ENCODE assay signal across 21 mouse cellular contexts in the genomic region with DNA sequence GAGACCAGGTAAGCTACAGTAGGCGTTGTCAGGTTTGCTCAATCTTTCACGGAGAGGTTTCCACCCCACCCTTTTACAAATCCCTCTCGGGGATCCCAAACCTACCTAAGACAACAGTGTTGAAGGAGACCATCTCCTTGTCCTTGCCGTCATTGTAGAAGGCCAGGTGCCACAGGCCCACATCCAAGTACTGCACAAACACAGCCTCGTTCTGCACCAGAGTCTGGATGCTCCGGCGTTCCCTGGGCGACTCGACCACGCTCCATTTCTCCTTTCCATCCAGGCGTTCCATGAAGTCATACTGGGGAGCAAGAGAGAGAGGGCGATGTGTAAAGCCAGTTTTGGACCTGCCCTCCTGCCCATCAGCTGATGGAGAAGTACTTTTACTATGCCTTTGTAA.
A peak's percentile ranks its signal among the peaks of the same experiment; 100 is the strongest.
DNase-seq lines count a peak whose midpoint lies in the region; ATAC-seq and TF ChIP-seq lines count a peak whose summit lies in the region.
"Had no signal": no experiment of that assay in that cellular context is flagged by ENCODE, and none has a peak within 500 bp of the region (broad histone marks: within the 10 kb centered on the region; RNA-seq: fewer than 3 reads in every experiment).

No protein-coding gene starts in this region.

- TF ChIP-seq CTCF in intestine, postnatal 0 days (IDR thresholded peaks at IDR 0.05; ENCODE audit: low read depth) = no peak

- H3K4me3 ChIP-seq in intestine, embryonic 14.5 days (ENCODE audit: low read depth, low read length) = no peak overlapping the region
- H3K4me3 ChIP-seq in intestine, postnatal 0 days (ENCODE audit: low read depth, low read length) = no peak overlapping the region
- no peak overlapping the region for H3K4me3 ChIP-seq in midbrain, embryonic 10.5 days
- H3K4me3 ChIP-seq in midbrain, embryonic 14.5 days (replicated peaks; ENCODE audit: low read depth, low read length) = no peak overlapping the region
- H3K4me3 ChIP-seq: embryonic facial prominence, embryonic 13.5 days; embryonic facial prominence, embryonic 15.5 days; erythroblast, embryonic 14.5 days; forebrain, embryonic 13.5 days had no signal

- 94% methylated on average over 12 of the region's 12 CpGs for WGBS in intestine, embryonic 14.5 days
- WGBS in intestine, postnatal 0 days = 89% methylated on average over 12 of the region's 12 CpGs
- WGBS in midbrain, embryonic 10.5 days = 94% methylated on average over 12 of the region's 12 CpGs
- WGBS in midbrain, embryonic 14.5 days = 95% methylated on average over 12 of the region's 12 CpGs

- H3K9me3 ChIP-seq in intestine, embryonic 14.5 days (ENCODE audit: control insufficient read depth, low read length) = no peaks in the 10 kb centered on the region
- no peaks in the 10 kb centered on the region for H3K9me3 ChIP-seq in intestine, postnatal 0 days (ENCODE audit: control insufficient read depth)
- H3K9me3 ChIP-seq in midbrain, embryonic 10.5 days (replicated peaks) = no peaks in the 10 kb centered on the region
- H3K9me3 ChIP-seq in midbrain, embryonic 14.5 days (ENCODE audit: control insufficient read depth, low read length) = no peaks in the 10 kb centered on the region
- H3K9me3 ChIP-seq: embryonic facial prominence, embryonic 13.5 days; embryonic facial prominence, embryonic 15.5 days; forebrain, embryonic 13.5 days had no signal

- no peaks in the 10 kb centered on the region for H3K36me3 ChIP-seq in intestine, embryonic 14.5 days (ENCODE audit: control insufficient read depth, insufficient read depth, low read length)
- no peaks in the 10 kb centered on the region for H3K36me3 ChIP-seq in intestine, postnatal 0 days (ENCODE audit: control insufficient read depth, insufficient read depth)
- H3K36me3 ChIP-seq in midbrain, embryonic 10.5 days = peaks cover 7% of the 10 kb centered on the region
- peaks cover 12% of the 10 kb centered on the region; the same call in 1 of the 2 replicates for H3K36me3 ChIP-seq in midbrain, embryonic 14.5 days (ENCODE audit: control insufficient read depth, insufficient read depth, low read length)
- H3K36me3 ChIP-seq: embryonic facial prominence, embryonic 13.5 days; embryonic facial prominence, embryonic 15.5 days had no signal

- no peak overlapping the region for H3K9ac ChIP-seq in intestine, embryonic 14.5 days (ENCODE audit: low read length)
- H3K9ac ChIP-seq in intestine, postnatal 0 days (ENCODE audit: low read depth, low read length) = no peak overlapping the region
- H3K9ac ChIP-seq in midbrain, embryonic 14.5 days (replicated peaks; ENCODE audit: low read length) = no peak overlapping the region
- H3K9ac ChIP-seq: embryonic facial prominence, embryonic 13.5 days; embryonic facial prominence, embryonic 15.5 days; forebrain, embryonic 13.5 days had no signal

- no peak overlapping the region for H3K27ac ChIP-seq in intestine, embryonic 14.5 days (ENCODE audit: low read depth)
- no peak overlapping the region for H3K27ac ChIP-seq in intestine, postnatal 0 days (ENCODE audit: low read depth, low read length)
- H3K27ac ChIP-seq in midbrain, embryonic 10.5 days (replicated peaks) = no peak overlapping the region
- H3K27ac ChIP-seq in midbrain, embryonic 14.5 days (replicated peaks; ENCODE audit: low read depth, low read length) = no peak overlapping the region
- H3K27ac ChIP-seq: embryonic facial prominence, embryonic 13.5 days; embryonic facial prominence, embryonic 15.5 days; forebrain, embryonic 13.5 days had no signal

- no peak for ATAC-seq in intestine, embryonic 14.5 days (replicated peaks; ENCODE audit: low FRiP score, low TSS enrichment, low read depth)
- ATAC-seq in intestine, postnatal 0 days = no peak
- no peak for ATAC-seq in midbrain, embryonic 14.5 days (ENCODE audit: low FRiP score, low TSS enrichment)
- ATAC-seq: forebrain, embryonic 13.5 days; forebrain, embryonic 16.5 days had no signal

- H3K4me2 ChIP-seq in intestine, embryonic 14.5 days (ENCODE audit: low read length) = no peak overlapping the region
- H3K4me2 ChIP-seq in intestine, postnatal 0 days (replicated peaks; ENCODE audit: low read depth) = no peak overlapping the region
- no peak overlapping the region for H3K4me2 ChIP-seq in midbrain, embryonic 14.5 days (ENCODE audit: low read length)
- H3K4me2 ChIP-seq: embryonic facial prominence, embryonic 13.5 days; embryonic facial prominence, embryonic 15.5 days; forebrain, embryonic 13.5 days had no signal

- H3K4me1 ChIP-seq in intestine, embryonic 14.5 days (replicated peaks; ENCODE audit: control insufficient read depth, insufficient read depth, low read length) = 0 out of 2 replicates have a peak, but pooled peaks cover 3% of the 10 kb centered on the region
- no peaks in the 10 kb centered on the region for H3K4me1 ChIP-seq in intestine, postnatal 0 days (replicated peaks; ENCODE audit: control insufficient read depth, insufficient read depth, low read length)
- peaks cover 8% of the 10 kb centered on the region for H3K4me1 ChIP-seq in midbrain, embryonic 10.5 days
- no peaks in the 10 kb centered on the region for H3K4me1 ChIP-seq in midbrain, embryonic 14.5 days (ENCODE audit: control insufficient read depth, insufficient read depth, low read length)
- H3K4me1 ChIP-seq: embryonic facial prominence, embryonic 13.5 days had no signal

- no peaks in the 10 kb centered on the region for H3K27me3 ChIP-seq in intestine, embryonic 14.5 days (replicated peaks; ENCODE audit: control insufficient read depth, insufficient read depth, low read length)
- H3K27me3 ChIP-seq in intestine, postnatal 0 days (replicated peaks; ENCODE audit: control insufficient read depth, insufficient read depth, low read length) = no peaks in the 10 kb centered on the region
- 0 out of 2 replicates have a peak, but pooled peaks cover 3% of the 10 kb centered on the region for H3K27me3 ChIP-seq in midbrain, embryonic 10.5 days (ENCODE audit: low read depth, poor library complexity, severe bottlenecking)
- H3K27me3 ChIP-seq in midbrain, embryonic 14.5 days (ENCODE audit: control insufficient read depth, insufficient read depth, low read length) = no peaks in the 10 kb centered on the region
- H3K27me3 ChIP-seq: embryonic facial prominence, embryonic 13.5 days; embryonic facial prominence, embryonic 15.5 days had no signal

- DNase-seq in heart, adult 11 months = peak; percentile 52
- DNase-seq in heart, adult 9 months (ENCODE audit: low spot score in 2 of 2) = no peak
- DNase-seq in intestine, embryonic 14.5 days (ENCODE audit: low spot score) = peak; percentile 9
- peak; percentile 6 for DNase-seq in midbrain, embryonic 10.5 days (ENCODE audit: low spot score)
- no peak for DNase-seq in midbrain, embryonic 14.5 days
- DNase-seq: adrenal gland, adult 2 months; adrenal gland, postnatal 10 days; adrenal gland, postnatal 25 days; cerebellum, adult 11 months; cerebellum, adult 18-20 months; cerebellum, adult 8-10 months; cerebellum, adult 9-11 months; cerebellum, postnatal 14 days; cerebellum, postnatal 36 days; embryo, embryonic 11 days had no signal

Comparison
In these comparisons a context has a peak if more than half of its experiments do, and no peak if none do; other contexts are left out.
1. DNase-seq: peak in heart, adult 11 months (single experiment), intestine, embryonic 14.5 days (single experiment) and midbrain, embryonic 10.5 days (single experiment); none in heart, adult 9 months (0 of 2) and midbrain, embryonic 14.5 days (single experiment).